In the genomic region with DNA sequence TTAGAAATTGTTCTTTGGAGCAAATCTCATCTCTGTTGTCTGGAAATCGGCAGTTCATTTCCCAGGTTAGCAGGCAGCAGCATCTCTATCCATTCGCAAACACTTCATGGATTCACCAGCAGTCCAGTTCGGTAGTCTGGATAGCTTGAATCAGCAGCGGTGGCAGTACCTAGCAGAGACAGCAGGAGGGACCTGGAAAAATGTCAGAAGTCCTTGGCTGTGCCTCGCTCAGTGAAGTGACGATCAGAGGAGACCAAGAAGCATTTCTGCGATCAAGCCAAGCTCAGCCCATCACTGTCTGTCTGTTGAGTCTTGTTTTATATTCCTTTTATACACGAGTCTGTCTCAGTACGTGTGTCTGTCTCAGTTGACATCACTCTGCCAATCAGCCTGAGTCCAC, we compare ENCODE assay signal across 17 mouse cellular contexts. TPM values are rescaled to one million over a fixed set of nuclear protein-coding genes. Genes with fewer than 3 reads are reported as not detected.
DNase-seq lines count a peak whose midpoint lies in the region; TF ChIP-seq lines count a peak whose summit lies in the region.
"Had no signal": no experiment of that assay in that cellular context is flagged by ENCODE, and none has a peak within 500 bp of the region (broad histone marks: within the 10 kb centered on the region; RNA-seq: fewer than 3 reads in every experiment).

No protein-coding gene starts in this region.

- peak; percentile 29 for TF ChIP-seq CTCF in layer of hippocampus, adult 2 months (conservative IDR thresholded peaks at IDR 0.05)

- no peak overlapping the region for H3K27ac ChIP-seq in layer of hippocampus, adult 2 months

- peak; percentile 71 to 78 for DNase-seq in cerebellum, postnatal 10 days
- DNase-seq in cerebellum, postnatal 25 days: no peak
- DNase-seq in cerebellum, postnatal 14 days: peak; percentile 65 to 72
- no peak for DNase-seq in cerebellum, adult 18-20 months
- peak; percentile 88 for DNase-seq in heart, adult 11 months
- DNase-seq in heart, postnatal 4 days: no peak
- DNase-seq in layer of hippocampus, adult 2 months (ENCODE audit: low spot score in 2 of 2): no peak
- DNase-seq in layer of hippocampus, adult 11-12 months (ENCODE audit: low spot score): no peak
- DNase-seq: adrenal gland, adult 2 months; adrenal gland, adult 8-10 months; adrenal gland, postnatal 10 days; adrenal gland, postnatal 14 days; adrenal gland, postnatal 25 days; adrenal gland, postnatal 36 days; B cell, adult 2 months; cerebellum, adult 11 months; cerebellum, adult 11-12 months had no signal

- no peak overlapping the region for H3K4me3 ChIP-seq in layer of hippocampus, adult 2 months

RNA-seq across cellular contexts. Expression of gene Lemd2, which starts 55.8 kb away (rescaled TPM):
- 10 to 100 TPM; 35.3 to 36.4 TPM for total RNA-seq in heart, postnatal 4 days (2021)
- 10 to 100 TPM; 44.6 to 44.7 TPM for total RNA-seq in layer of hippocampus, adult 2 months (2021)

Comparison
In these comparisons a context has a peak if more than half of its experiments do, and no peak if none do; other contexts are left out.
1. DNase-seq: peak in cerebellum, postnatal 10 days (2 of 2), cerebellum, postnatal 14 days (2 of 2) and heart, adult 11 months (single experiment); none in cerebellum, postnatal 25 days (0 of 2), cerebellum, adult 18-20 months (0 of 2), heart, postnatal 4 days (single experiment), layer of hippocampus, adult 2 months (0 of 2) and layer of hippocampus, adult 11-12 months (single experiment).